Mouse (Mus musculus) CH12.LX (cell line): ENCODE measurements around the gene Map4k3.

Experiments
- CTCF ChIP-seq, 2 experiments: IDR thresholded peaks in 1 of 2; conservative IDR thresholded peaks in 1 of 2; 2 replicates each; pipeline ENCODE4 v1.5.1; 2011 to 2012; ENCODE audit warnings: low read depth in 2 of 2, low read length in 2 of 2, improper control_type of control experiment in 1 of 2, inconsistent platforms in 1 of 2, mild to moderate bottlenecking in 1 of 2, moderate library complexity in 1 of 2
- POLR2A ChIP-seq: IDR thresholded peaks from 2 replicates; pipeline ENCODE4 v1.6.1; 2011; ENCODE audit warnings: low read depth, mild to moderate bottlenecking, improper control_type of control experiment, low read length
- TCF12 ChIP-seq: IDR thresholded peaks from 2 replicates; pipeline ENCODE4 v1.6.1; 2014; ENCODE audit warnings: low read depth, mild to moderate bottlenecking, inconsistent platforms, low read length, improper control_type of control experiment
- USF2 ChIP-seq: conservative IDR thresholded peaks from 2 replicates; pipeline ENCODE4 v1.6.1; 2011; ENCODE audit warnings: low read depth, low read length, improper control_type of control experiment

DNA sequence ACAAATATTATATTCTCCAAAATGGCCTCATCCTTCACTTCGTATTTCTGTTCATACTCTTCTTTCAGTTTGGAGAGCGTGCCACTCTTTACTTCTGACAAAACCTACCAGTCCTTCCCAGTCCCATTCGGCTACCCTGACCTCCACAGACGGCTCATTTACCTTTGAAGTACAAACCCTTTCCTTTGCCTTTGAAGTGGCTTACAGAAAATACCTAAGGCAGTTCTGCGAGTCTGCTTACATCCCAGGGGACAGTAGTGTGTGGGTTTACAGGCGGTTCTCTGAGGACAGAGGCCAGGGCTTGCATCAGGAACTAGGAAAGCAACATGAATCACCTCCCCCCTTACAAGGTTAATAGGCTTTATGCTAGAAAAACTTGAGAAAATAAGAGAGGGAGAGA lies 75.5 kb downstream of the Map4k3 start:
- no peak for TF ChIP-seq POLR2A
- TF ChIP-seq TCF12: no peak
- TF ChIP-seq CTCF (conservative IDR thresholded peaks at IDR 0.05 in 1 of 2, IDR thresholded peaks at IDR 0.05 in 1 of 2; ENCODE audit: low read depth in 2 of 2, low read length in 2 of 2): no peak
- TF ChIP-seq USF2: no peak
